Mouse (Mus musculus): ENCODE results near the gene Tspan4.

Tspan4 gene

DNA sequence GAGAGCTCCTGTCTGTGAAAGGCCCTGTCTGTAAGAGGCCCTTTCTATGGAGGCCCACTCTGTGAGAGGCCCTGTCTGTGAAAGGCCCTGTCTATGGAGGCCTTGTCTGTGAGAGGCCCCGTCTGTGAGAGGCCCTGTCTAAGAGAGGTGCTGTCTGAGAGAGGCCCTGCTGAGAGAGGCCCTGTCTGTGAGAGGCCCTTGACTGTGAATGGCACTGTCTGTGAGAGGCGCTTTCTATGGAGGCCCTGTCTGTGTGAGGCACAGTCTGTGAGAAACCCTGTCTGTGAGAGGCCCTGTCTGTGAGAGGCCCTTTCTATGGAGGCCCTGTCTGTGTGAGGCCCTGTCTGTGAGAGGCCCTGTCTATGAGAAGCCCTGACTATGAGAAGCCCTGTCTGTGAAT is 31.2 kb downstream of the Tspan4 start:
- in situ Hi-C loops (cut with MboI) = no loop called here

DNA sequence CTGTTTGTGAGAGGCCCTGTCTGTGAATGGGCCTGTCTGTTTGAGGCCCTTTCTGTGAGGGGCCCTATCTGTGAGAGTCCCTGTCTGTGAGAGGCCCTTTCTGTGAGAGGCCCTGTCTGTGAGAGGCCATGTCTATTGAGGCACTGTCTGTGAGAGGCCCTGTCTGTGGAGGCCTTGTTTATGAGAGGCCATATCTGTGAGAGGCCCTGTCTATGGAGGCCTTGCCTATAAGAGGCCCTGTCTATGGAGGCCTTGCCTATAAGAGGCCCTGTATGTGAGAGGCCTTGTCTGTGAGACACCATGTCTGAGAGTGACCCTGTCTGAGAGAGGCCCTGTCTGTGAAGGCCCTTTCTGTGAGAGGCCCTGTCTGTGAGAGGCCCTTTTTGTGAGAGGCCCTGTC is 33.1 kb downstream of the Tspan4 start:
- in situ Hi-C loops (cut with MboI) = no loop called here

DNA sequence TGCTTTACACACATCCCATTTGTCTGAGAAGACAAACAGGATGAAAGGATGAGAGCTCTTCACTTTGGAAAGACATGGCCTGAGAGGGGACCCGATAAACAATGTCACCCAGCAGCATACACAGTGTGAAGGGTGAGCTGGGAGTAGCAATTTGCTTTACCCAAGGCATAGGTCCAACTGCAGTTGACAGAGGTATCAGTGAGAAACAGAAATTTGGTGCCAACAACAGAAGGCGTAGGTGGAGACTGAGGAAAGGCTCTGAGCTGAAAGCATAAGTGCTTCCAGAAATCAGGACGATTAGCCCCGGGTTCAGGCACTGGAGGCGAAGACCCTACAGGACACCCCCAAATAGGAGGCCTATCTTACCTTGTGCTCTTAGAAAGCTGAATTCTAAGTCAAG is 35.2 kb downstream of the Tspan4 start:
- in situ Hi-C loops (cut with MboI) = no loop called here

DNA sequence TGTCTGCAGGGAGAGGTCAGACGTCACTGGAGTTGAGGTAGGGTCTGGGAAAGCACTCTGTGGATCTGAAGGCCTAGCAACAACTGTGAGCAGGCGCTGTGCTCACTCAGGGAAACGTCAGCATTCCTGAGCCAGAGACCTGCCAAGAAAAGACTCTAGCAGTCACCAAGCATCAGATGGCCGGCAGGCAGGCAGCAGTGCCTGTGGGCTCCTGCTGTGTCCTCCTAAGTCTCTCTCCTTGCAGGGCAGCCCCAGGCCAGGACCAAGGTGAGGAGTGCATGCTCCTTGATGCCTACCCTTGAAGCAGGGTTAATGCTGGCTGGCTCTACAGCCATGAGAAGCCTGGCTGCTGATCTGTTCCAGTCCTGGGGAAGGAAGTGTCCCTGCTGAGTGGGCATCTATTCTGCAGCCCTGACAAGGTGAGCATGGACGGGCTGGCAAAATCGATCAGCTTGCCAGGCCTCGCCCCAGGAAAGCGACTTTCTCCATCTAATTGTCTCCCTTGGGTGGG is 35.7 kb downstream of the Tspan4 start:
- in situ Hi-C loops (cut with MboI) = no loop called here

DNA sequence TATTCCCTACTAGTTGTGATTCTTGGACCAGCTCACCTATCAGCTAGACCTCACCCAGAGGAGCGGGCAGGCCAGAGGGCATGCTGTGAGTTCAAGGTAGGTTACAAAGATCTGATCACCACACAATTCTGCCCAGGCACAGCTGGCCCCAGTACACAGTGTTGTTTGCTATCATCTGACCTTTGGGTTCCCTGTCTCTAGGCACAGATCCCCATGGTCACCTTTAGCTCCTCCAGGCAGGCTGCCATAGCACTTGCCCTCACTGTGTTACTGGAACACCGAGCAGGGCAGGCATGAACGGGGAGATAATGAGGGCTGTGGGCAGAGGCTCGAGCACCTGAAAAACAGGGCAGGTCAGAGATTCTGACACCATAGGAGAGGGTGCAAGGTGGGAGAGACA is 42.6 kb downstream of the Tspan4 start:
- in situ Hi-C loops (cut with MboI) = no loop called here

DNA sequence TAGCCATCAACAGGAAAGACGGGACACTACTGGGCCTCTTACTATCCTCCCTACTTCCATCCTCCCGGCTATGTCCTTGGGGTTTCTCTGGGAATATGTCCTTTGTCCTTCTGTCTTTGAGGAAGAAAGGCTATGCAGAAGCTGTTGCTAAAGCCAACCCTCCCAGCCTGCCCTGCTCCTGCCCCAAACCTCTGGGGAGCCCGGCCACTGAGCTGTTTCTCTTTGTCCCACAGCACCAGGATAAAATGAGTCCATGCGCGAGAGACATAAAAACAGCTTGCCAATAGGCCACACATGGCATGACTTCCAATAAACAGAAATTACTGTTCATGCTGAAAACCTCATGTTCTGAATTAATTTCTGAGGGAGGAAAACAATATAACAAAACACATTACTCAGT is 43.3 kb downstream of the Tspan4 start:
- in situ Hi-C loops (cut with MboI) = no loop called here

DNA sequence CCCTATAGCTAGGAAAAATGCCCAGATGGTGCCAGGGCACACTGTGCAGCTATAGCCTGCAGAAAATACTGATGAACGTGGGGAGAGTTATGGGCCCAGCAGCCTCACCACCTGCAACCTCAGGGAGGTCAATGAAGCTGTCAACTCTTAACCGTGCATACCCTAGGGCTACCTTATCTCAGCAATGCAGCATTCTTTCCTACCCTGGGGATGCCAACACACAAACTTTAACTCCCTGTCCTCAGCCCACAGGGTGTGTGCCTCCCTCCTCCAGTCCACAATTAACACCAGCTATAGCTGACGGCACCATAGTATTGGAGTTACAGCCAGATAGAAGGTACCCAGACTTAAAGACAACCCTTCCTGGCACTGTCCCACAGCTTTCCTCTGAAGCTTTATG is 43.9 kb downstream of the Tspan4 start:
- in situ Hi-C loops (cut with MboI) = no loop called here

DNA sequence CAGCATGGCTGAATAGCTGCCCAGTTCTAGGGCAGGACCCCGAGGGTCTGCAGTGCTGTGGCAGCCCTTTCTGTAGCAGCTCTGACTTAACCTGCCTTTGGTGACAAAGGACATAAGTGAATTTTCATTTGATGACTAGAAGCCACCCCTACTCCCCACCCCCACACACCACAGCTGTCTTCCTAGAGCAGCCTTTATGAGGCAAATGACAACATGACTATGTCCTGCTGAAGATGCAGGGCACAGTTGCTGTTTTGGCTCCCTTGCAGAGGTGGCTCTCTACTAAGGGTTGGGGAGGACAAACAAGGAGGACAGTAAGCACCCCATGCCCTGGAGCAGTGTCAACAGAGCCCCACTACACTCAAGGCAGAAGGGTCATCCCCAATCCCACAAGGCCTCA is 44.8 kb downstream of the Tspan4 start:
- in situ Hi-C loops (cut with MboI) = loop anchor here (10.0 kb wide), 1 partner anchor 115 kb away; no protein-coding TSS in a partner anchor

DNA sequence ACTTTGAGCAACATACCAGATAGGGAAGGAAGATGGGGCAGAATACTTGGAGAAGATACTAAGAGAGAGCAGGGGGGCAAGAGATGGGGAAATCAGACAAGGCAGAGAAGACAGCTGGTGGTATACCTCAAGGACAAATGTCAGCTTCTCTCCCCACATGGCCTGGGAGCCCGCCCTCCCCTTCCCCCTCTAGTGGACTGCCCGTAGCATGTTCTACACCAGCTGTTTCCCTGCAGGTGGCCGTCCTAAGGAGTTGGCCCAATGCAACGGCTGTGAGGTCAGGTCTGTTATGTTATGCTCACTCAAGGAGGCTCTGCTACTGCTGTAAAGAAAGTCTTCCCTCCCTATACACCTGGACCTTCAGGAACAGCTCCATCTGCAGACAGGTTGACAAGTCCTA is 48.0 kb downstream of the Tspan4 start:
- in situ Hi-C loops (cut with MboI) = loop anchor here (10.0 kb wide), 1 partner anchor 118 kb away; no protein-coding TSS in a partner anchor

DNA sequence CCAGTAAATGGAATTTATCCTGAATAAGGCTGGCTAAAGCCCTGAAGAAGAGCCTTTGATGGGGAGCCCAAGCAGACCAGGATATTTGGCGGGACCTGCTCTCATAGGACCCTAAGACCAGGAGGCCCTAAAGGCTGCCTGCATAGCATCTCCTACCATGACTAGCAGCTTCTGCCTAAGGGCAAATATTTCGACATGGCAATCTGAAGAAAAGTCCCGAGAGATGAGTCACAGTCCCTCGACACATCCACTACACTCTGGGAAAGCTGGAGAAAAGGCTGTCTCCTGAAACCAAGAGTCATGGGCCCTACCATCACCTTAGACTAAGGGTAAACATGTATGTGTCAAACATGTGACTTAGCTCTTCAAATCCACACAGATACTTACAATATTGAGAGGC is 49.2 kb downstream of the Tspan4 start:
- in situ Hi-C loops (cut with MboI) = loop anchor here (10.0 kb wide), 1 partner anchor 119 kb away; no protein-coding TSS in a partner anchor

DNA sequence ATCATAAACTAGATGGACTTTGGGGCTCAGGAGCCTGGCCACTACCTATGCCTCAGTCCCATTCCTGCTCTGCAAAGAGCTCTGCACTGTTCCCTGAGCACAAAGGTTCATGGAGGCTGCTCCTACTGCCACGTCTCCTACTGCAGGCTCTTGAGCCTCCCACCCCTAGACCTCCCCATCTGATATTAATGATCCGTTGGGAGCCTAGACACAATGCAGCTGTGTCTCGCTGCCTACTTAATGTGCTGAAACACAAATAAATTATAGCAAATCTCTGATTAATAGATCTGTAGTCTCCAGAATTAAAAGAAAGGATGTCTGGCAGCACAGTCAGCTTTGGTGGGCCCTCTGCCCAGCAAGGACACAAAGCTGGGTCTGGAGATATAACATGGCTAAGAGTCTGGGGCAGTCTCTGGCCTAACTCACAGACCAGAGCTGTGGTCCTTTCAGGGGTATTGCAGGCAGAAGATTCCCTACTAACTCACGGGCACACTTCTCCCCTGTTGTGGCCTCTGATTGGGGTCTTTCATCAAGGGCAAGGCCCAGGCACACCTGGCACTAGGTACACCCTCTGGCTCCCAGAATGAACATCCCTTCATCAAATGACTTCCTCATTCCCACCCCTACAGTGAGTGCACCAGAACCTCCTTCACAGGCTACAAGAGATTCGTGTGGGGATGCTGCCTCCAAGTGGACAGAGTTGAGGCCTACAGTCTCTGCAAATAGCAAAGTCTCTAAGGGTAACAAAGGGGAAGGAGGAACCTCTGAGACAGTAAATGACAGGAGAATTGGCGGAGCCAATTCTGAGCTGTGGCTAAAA is 49.9 kb downstream of the Tspan4 start:
- in situ Hi-C loops (cut with MboI) = loop anchor here (10.0 kb wide), 1 partner anchor 120 kb away; no protein-coding TSS in a partner anchor

DNA sequence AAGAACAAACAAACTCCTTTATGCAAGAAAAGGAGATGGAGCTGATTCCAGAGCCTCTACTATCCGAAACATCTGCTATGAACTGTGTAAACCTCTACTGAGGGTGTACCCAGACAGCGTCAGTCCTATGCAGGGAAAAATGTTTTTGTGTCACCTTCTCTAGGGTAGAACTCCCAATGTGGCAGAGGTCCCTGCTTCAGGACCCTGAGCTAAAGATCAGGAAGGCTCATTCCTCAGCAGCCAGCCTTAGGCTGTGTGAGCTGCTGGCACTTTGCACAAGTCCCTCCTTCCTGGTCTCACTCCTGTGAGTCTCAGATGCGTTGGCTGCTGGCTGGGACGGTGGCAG is 50.5 kb downstream of the Tspan4 start:
- in situ Hi-C loops (cut with MboI) = loop anchor here (10.0 kb wide), 1 partner anchor 121 kb away; no protein-coding TSS in a partner anchor

DNA sequence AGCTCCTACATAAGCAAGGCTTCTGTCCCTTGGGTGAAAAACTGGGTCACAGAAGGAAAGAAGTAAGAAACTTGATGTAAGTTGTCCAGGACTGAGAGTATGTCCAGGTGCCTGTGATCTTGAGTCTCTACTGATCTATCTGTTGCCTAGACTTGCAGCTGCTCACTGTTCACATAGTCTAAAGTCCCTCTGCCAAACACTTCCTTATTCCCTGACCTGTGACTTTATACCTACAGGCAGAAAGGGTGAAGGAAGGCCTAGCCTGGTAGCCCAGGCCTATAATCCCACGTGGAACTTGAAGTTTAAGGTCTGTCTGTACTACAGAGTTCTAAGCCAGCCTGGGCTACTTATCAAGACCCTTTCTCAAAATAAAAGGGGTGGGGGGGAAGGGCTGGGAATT is 60.5 kb downstream of the Tspan4 start:
- in situ Hi-C loops (cut with MboI) = no loop called here

DNA sequence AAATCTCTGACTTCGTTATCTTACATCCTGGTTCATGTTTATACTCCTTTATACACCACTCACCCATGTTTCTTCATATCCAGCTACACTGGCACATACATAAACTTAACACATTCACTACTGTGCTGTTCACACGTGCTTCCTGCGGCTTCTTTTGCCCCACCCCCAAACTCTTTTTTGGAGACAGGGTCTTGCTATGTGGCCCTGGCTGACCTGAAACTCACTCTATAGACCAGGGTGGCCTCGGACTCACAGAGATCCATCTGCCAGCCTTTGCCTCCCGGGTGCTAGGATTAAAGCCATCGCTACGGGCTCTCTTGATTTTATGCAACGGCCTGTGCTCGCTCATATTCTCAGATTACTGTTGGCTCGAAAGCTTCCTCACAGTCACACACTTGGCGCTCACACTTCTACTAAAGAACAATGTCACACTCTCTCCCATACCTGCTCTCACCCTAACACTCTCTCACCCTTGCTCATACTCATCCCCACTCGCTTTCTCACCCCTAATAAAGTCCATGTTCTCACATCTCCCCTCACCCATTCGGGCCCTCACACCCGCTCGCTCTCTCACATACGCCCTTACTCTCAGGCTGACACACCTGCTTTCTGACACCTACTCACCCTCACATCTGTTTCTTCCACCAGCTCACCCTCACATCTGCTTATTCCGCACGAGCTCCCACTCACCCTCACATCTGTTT is 64.0 kb downstream of the Tspan4 start:
- in situ Hi-C loops (cut with MboI) = no loop called here

DNA sequence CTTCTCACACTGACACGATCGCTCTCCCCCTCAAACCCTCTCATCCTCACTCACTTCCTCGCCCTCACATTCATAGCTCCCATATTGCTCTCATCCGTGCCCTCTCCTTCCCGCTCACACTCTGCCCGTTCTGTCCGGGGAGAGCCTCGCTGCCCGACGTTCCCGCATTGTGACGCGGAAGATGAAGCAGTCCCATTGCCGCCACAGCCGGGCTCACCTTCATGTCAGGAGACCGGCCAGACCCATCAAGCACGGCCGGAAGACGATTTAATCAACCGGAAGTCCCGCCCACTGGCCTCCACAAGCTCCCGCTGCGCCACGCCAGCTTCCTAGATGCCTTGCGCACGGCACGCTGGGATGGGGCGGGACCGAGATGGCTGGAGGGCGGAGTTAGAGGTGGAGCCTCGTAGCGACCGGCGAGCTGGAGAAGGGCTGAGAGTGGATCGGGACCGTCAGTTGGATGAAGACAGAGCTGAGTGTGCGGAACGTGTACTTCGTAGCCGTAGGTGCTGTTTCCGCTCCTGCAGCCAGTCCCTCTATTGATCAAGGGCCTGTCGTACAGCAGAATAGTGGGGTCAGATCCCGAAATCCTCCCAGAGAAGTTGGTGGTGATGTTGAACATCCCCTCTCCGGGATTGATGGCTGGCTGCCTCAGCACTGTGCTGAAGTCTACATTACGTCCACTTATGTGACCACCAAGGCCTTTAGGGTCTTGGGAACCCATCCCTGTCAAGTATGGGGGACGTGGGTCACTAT is 64.7 kb downstream of the Tspan4 start, which contains the start of gene Chid1:
Gene Chid1 (minus strand): TSS at position 302 of the 756 bp plus-strand sequence.
- in situ Hi-C loops (cut with MboI) = no loop called here

DNA sequence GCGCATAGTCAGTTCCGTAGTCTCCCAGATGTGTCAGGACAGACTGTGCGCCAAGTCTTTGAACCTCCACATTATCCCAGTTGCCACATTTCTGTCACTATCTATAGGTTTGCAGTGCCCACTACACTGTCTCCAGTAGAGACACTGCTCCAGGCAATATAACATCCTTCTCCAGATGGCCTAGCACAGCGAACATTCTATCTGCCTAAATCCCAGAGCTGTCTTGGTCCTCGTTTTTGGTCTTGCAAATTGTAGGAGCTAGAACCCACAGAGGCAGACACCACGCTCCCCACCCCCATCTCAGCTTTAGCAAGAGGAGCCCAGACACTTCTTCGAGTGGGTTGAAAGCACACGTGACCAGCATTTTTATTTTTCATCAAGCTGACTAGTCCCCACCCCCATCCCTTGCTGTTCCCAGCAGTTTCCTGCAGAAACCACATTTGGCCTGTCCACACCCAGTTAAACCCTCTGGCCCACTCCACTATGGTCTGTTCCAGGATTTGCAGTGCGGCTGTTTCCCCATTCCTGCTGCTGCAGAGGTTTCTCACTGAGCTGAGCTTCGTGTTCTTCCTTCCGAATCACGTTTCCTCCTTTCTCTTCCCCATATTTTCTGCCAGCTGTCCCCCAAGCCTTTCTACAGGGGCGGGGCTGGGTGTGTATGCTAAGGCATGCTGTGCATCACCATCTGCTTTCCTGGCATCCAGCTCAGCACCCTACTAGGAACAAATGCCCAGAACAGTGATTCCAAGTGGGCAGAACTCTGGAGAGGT is 65.5 kb downstream of the Tspan4 start:
- in situ Hi-C loops (cut with MboI) = no loop called here

DNA sequence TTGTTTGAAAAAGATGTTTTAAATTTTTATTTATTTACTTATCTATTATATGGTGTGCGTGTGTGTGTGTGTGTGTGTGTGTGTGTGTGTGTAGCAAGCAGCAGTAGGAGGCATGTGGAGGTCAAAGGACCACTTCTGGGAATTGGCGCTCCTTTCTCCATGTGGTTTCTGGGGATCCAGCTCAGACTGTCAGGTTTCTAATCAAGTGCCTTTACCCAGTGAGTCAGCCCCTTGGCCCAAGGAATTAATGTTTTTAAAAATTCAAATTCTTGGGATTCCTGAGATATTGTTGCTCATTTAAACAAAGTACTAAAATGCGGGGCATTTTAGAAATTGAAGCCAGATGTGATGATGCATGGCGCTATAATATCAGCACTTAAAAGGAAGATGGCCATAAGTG is 66.6 kb downstream of the Tspan4 start:
- in situ Hi-C loops (cut with MboI) = no loop called here

DNA sequence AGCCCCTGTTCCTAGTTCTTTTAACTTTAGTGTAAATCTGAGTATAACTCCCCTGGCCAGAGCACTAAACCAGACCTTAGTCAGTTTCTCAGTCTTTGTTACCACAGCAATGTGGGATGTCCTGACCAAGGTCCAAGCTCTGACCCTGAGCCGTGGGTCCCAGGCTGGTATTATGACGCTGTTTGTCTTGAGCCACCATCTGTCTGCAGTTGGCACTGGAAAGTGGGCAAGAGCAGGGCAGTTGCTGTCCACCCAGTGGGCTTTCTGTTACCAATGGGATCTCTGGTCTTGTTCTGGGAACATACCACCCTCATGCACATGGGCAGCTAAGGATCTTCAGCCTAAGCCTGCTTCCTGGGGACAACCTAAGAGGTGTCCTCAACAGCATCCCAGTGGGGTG is 67.5 kb downstream of the Tspan4 start:
- in situ Hi-C loops (cut with MboI) = no loop called here
